Mouse (Mus musculus) hindbrain, embryonic 12.5 days (tissue): ENCODE measurements around the gene Hspe1. TPM values are rescaled to one million over a fixed set of nuclear protein-coding genes. Genes with fewer than 3 reads are reported as not detected.
"Not testable (repeated sequence)": the region's sequence is repeated elsewhere in the genome, so short reads cannot be mapped to it uniquely, and the experiment has no call there.

Experiments
- ATAC-seq: fragments of 200-750 bp; cut with Nextera tagmentation; 2 replicates; pipeline ENCODE4 v1.8.0; 2017; ENCODE audit warnings: moderate TSS enrichment; ENCODE audit not compliant: low FRiP score
- H3K27ac ChIP-seq: fragments of 300-500 bp; sonication (generic); 2 replicates; pipeline ENCODE4 v1.5.1; 2016; ENCODE audit warnings: mild to moderate bottlenecking
- H3K27me3 ChIP-seq: fragments of 300-500 bp; sonication (generic); 2 replicates; pipeline ENCODE4 v1.6.1; 2016; ENCODE audit warnings: mild to moderate bottlenecking
- H3K36me3 ChIP-seq: fragments of 300-500 bp; sonication (generic); 2 replicates; pipeline ENCODE4 v1.6.1; 2016; ENCODE audit warnings: mild to moderate bottlenecking
- H3K4me1 ChIP-seq: fragments of 300-500 bp; sonication (generic); 2 replicates; pipeline ENCODE4 v1.6.1; 2016
- H3K4me2 ChIP-seq: fragments of 300-500 bp; sonication (generic); replicated peaks from 2 replicates; pipeline ENCODE4 v1.6.1; 2016; ENCODE audit warnings: mild to moderate bottlenecking
- H3K4me3 ChIP-seq: fragments of 300-500 bp; sonication (generic); 2 replicates; pipeline ENCODE4 v1.5.1; 2016; ENCODE audit warnings: mild to moderate bottlenecking
- H3K9ac ChIP-seq: fragments of 300-500 bp; sonication (generic); 2 replicates; pipeline ENCODE4 v1.6.1; 2016; ENCODE audit warnings: mild to moderate bottlenecking, moderate library complexity
- H3K9me3 ChIP-seq: fragments of 300-500 bp; sonication (generic); replicated peaks from 2 replicates; pipeline ENCODE4 v1.6.1; 2016; ENCODE audit warnings: mild to moderate bottlenecking
- WGBS: fragments of 180-500 bp; shearing (Covaris S2); methylation state at CpG from one replicate; pipeline ENCODE4 v1.1.7; 2016; 5-methylcytosine and 5-hydroxymethylcytosine counted together
- polyA plus RNA-seq: library from polyadenylated mRNA; unstranded; fragments of >200 nt; fragmentation: Nextera tagmentation; extraction: Ambion mirVana; gene quantifications from 2 replicates; pipeline ENCODE4 v1.2.1, GENCODE M21; 2016

The Hspe1 gene
- polyA plus RNA-seq, 1 experiment from 2014 or later: 338 TPM

- not testable (repeated sequence) for H3K4me1 ChIP-seq, H3K9ac ChIP-seq, H3K4me3 ChIP-seq, H3K27ac ChIP-seq, H3K4me2 ChIP-seq, H3K9me3 ChIP-seq, ATAC-seq, H3K27me3 ChIP-seq, H3K36me3 ChIP-seq
- WGBS: 79% methylated on average over 3 of the region's 3 CpGs
These were observed 29.5 kb upstream of the Hspe1 start for GRCm38 (mm10) chr1:55058383-55058782.

GRCm38 (mm10) chr1:55061099-55061498 is 26.8 kb upstream of the Hspe1 start:
- Histone ChIP-seq H3K9ac (no peak overlapping the region), H3K9me3 (no peaks in the 10 kb centered on the region), H3K4me2 (no peak overlapping the region), H3K36me3 (peaks cover 22% of the 10 kb centered on the region), H3K27me3 (no peaks in the 10 kb centered on the region), H3K4me3 (no peak overlapping the region), H3K27ac (no peak overlapping the region), H3K4me1 (no peaks in the 10 kb centered on the region)
- WGBS: 94% methylated on average over 5 of the region's 5 CpGs
- no peak for ATAC-seq

GRCm38 (mm10) chr1:55061772-55062171 is 26.2 kb upstream of the Hspe1 start:
- no peak for ATAC-seq
- WGBS: 90% methylated on average over 4 of the region's 4 CpGs
- no peak overlapping the region for H3K4me3 ChIP-seq

GRCm38 (mm10) chr1:55072328-55072727 is 15.6 kb upstream of the Hspe1 start:
- ATAC-seq, H3K27me3 ChIP-seq, H3K9ac ChIP-seq, H3K9me3 ChIP-seq, H3K27ac ChIP-seq, H3K4me1 ChIP-seq, H3K4me3 ChIP-seq, H3K4me2 ChIP-seq: not testable (repeated sequence)
- H3K36me3 ChIP-seq: peaks cover 36% of the 10 kb centered on the region

More at GRCm38 (mm10) chr1:55061772-55062171, 26.2 kb upstream of the Hspe1 start:
- H3K27ac ChIP-seq: no peak overlapping the region
- no peak overlapping the region for H3K4me2 ChIP-seq
- H3K9ac ChIP-seq: no peak overlapping the region
- no peaks in the 10 kb centered on the region for H3K27me3 ChIP-seq
- H3K4me1 ChIP-seq: no peaks in the 10 kb centered on the region
- no peaks in the 10 kb centered on the region for H3K9me3 ChIP-seq
- H3K36me3 ChIP-seq: peaks cover 28% of the 10 kb centered on the region

GRCm38 (mm10) chr1:55074757-55075156 is 13.2 kb upstream of the Hspe1 start:
- Histone ChIP-seq H3K4me3 (no peak overlapping the region), H3K27ac (no peak overlapping the region), H3K9ac (no peak overlapping the region), H3K4me2 (no peak overlapping the region), H3K36me3 (peaks cover 43% of the 10 kb centered on the region), H3K4me1 (no peaks in the 10 kb centered on the region), H3K9me3 (no peaks in the 10 kb centered on the region), H3K27me3 (no peaks in the 10 kb centered on the region)
- 78% methylated on average over 2 of the region's 2 CpGs for WGBS
- ATAC-seq: no peak

GRCm38 (mm10) chr1:55075652-55076394 is 12.1 kb upstream of the Hspe1 start:
- Histone ChIP-seq H3K4me3 (no peak overlapping the region), H3K9ac (no peak overlapping the region), H3K9me3 (no peaks in the 10 kb centered on the region), H3K4me1 (no peaks in the 10 kb centered on the region), H3K27me3 (no peaks in the 10 kb centered on the region), H3K27ac (no peak overlapping the region), H3K36me3 (peaks cover 50% of the 10 kb centered on the region), H3K4me2 (no peak overlapping the region)
- ATAC-seq: no peak
- 78% methylated on average over 5 of the region's 5 CpGs for WGBS

GRCm38 (mm10) chr1:55076395-55076743 is 11.6 kb upstream of the Hspe1 start:
- Histone ChIP-seq H3K4me2 (no peak overlapping the region), H3K9me3 (no peaks in the 10 kb centered on the region), H3K27me3 (no peaks in the 10 kb centered on the region), H3K9ac (no peak overlapping the region), H3K4me3 (no peak overlapping the region), H3K36me3 (peaks cover 51% of the 10 kb centered on the region), H3K4me1 (no peaks in the 10 kb centered on the region), H3K27ac (no peak overlapping the region)
- ATAC-seq: no peak

- Histone ChIP-seq H3K4me1 (no peaks in the 10 kb centered on the region), H3K27ac (no peak overlapping the region), H3K27me3 (no peaks in the 10 kb centered on the region), H3K9ac (no peak overlapping the region), H3K9me3 (no peaks in the 10 kb centered on the region), H3K4me3 (no peak overlapping the region), H3K4me2 (no peak overlapping the region), H3K36me3 (peaks cover 55% of the 10 kb centered on the region)
- ATAC-seq: no peak
- WGBS: 81% methylated on average over 2 of the region's 2 CpGs
These were observed 10.9 kb upstream of the Hspe1 start for GRCm38 (mm10) chr1:55076849-55077516.

GRCm38 (mm10) chr1:55079677-55080076 is 8.3 kb upstream of the Hspe1 start:
- no peak for ATAC-seq
- H3K4me2 ChIP-seq: no peak overlapping the region
- WGBS: 96% methylated on average over 4 of the region's 4 CpGs
- 0 out of 2 replicates have a peak, but pooled peaks cover 3% of the 10 kb centered on the region for H3K9me3 ChIP-seq
- H3K4me3 ChIP-seq: no peak overlapping the region
- H3K9ac ChIP-seq: no peak overlapping the region
- H3K4me1 ChIP-seq: no peaks in the 10 kb centered on the region
- peaks cover 73% of the 10 kb centered on the region for H3K36me3 ChIP-seq
- H3K27me3 ChIP-seq: no peaks in the 10 kb centered on the region
- no peak overlapping the region for H3K27ac ChIP-seq

- H3K4me3 ChIP-seq: no peak overlapping the region
- peaks cover 65% of the 10 kb centered on the region for H3K36me3 ChIP-seq
- no peaks in the 10 kb centered on the region for H3K27me3 ChIP-seq
- no peak overlapping the region for H3K4me2 ChIP-seq
- ATAC-seq: no peak
- H3K27ac ChIP-seq: no peak overlapping the region
- WGBS: 73% methylated on average over 1 of the region's 1 CpGs
- 0 out of 2 replicates have a peak, but pooled peaks cover 3% of the 10 kb centered on the region for H3K9me3 ChIP-seq
- H3K9ac ChIP-seq: no peak overlapping the region
- H3K4me1 ChIP-seq: peaks cover 19% of the 10 kb centered on the region
These were observed 5.8 kb upstream of the Hspe1 start for GRCm38 (mm10) chr1:55082106-55082505.

GRCm38 (mm10) chr1:55085781-55086366 is 2.1 kb upstream of the Hspe1 start:
- Histone ChIP-seq H3K4me2 (peak overlapping the region; percentile 91), H3K4me3 (peak overlapping the region; percentile 11; the same call in 1 of the 2 replicates), H3K27me3 (no peaks in the 10 kb centered on the region), H3K4me1 (peaks cover 32% of the 10 kb centered on the region), H3K36me3 (peaks cover 36% of the 10 kb centered on the region), H3K27ac (no peak overlapping the region), H3K9me3 (0 out of 2 replicates have a peak, but pooled peaks cover 3% of the 10 kb centered on the region), H3K9ac (peak overlapping the region; percentile 32)
- 52% methylated on average over 7 of the region's 7 CpGs for WGBS
- no peak for ATAC-seq

- Histone ChIP-seq H3K9me3 (0 out of 2 replicates have a peak, but pooled peaks cover 3% of the 10 kb centered on the region), H3K4me3 (peak overlapping the region; percentile 95), H3K36me3 (peaks cover 34% of the 10 kb centered on the region), H3K9ac (peak overlapping the region; percentile 94), H3K27ac (peak overlapping the region; percentile 96), H3K4me2 (peak overlapping the region; percentile 91), H3K4me1 (peaks cover 32% of the 10 kb centered on the region), H3K27me3 (no peaks in the 10 kb centered on the region)
- 2% methylated on average over 13 of the region's 13 CpGs for WGBS
- ATAC-seq: no peak
These were observed 998 bp upstream of the Hspe1 start for GRCm38 (mm10) chr1:55086868-55087400.
